Mouse (Mus musculus): ENCODE measurements around the gene Fam57a.
A peak's percentile ranks its signal among the peaks of the same experiment; 100 is the strongest.

The Fam57a gene

DNA sequence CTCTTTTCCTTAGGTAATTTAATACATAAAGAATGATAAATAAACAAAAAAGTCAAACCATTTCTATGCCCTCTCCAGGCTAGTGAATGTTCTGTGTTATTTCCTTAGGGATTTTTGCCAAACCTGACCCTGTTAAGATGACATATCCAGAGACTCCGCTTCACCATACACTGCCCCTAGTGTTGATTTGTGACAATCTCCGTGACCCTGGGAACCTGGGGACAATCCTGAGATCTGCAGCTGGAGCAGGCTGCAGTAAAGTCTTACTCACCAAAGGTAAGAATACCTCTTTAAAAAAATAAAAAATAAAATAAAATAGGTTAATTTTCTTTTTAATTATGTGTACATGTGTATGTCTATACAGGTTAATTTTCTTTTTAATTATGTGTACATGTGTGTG lies 67.8 kb downstream of the Fam57a start:
- no peak for DNase-seq

DNA sequence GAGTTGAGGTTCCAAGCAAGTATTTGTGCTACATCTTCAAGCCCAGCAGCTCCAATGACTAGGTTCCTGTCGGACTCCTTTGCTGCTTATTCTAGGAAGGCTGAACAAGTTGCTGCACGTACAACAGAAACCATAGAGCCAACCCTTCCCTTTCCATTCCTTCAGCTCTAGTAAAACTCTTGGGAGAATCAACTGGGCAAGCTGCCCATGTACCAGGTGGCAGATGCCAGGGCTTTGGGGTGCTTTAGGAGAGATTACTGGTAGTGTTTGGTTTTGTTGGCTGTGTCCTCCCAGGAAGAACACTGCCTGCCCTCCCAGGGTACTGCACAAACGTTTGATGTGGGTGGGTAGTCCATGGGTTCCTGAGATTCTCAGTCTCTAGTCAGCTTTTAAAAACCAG lies 72.6 kb downstream of the Fam57a start:
- DNase-seq, result no peak

DNA sequence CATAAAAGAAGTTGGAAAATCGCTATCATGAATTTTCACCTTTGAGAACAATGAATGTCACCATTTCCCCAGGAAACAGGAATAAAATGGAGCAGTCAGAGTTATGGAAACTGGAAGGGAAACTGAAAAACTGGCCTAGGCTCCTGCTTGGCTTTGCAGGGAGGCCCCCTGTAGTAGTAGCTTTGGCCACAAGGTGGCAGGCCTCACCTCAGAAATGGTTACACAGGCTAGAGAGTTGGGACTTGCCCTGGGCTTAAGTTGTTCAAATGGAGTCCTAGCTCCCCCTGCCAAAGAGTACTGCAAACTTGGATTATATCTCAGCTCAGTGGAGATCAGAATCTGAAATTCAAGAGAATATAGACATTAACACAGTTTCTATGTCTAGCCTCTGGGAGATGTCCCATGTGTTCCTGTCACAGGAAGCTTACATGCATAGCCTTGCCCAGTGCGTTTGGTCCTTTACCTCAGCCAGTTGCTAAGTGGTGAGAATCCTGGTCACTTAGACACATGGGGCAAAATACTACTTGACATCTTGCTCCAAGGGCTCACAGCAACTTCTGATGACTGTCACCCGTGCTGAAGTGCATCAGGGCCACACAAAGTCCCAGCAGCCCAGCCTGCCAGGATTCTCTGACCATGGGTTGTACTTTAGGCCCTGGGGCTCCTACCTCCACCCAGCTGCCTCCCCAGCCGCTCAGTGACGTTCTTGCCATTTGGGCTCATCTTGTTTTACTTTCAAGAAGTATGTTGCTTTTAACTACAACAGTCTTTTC lies 73.9 kb downstream of the Fam57a start:
- DNase-seq, result peak; percentile 80

DNA sequence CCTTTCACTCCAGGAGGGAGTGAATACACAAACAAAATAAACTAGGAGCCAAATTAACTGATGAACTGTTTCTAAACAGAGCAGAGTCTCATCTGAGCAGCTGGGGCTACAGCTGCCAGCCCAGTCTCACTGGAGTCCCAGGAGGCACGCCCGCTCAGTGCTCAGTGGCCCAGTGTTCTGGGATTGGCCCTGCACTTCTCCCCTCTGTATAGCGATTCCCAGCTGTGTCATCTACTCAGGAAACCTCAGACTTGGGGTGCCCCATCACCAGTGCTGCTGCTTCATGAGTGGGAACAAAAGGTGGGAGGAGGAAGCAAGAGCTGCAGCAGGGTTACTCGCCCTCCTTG lies 74.4 kb downstream of the Fam57a start:
- no peak for DNase-seq

DNA sequence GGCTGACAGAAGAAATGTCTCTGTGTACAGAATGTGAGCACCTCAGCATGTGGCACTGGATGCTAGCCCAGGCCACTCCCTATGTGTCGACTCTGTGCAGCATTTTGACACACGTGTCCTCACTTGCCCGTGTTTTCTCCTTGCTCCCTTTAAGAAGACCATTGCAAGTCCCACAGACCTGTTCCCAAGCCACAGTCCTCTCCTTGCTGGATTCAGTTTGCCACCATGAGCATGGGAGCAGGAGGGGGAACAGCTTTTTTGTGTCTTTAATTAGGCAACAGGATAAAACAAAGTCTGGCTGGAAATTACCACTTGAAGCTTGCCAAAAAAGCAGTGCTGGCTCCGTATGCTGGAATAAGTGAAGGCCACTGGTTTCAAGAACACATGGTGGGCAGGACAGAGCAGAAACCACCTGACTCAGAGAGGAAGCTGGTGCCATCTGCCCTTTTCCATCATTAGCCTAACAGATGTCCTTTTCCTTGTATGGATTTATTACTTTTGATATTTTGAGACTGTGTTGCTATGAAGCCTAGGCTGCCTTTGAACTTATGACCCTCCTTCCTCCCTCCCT lies 76.0 kb downstream of the Fam57a start:
- no peak for DNase-seq

DNA sequence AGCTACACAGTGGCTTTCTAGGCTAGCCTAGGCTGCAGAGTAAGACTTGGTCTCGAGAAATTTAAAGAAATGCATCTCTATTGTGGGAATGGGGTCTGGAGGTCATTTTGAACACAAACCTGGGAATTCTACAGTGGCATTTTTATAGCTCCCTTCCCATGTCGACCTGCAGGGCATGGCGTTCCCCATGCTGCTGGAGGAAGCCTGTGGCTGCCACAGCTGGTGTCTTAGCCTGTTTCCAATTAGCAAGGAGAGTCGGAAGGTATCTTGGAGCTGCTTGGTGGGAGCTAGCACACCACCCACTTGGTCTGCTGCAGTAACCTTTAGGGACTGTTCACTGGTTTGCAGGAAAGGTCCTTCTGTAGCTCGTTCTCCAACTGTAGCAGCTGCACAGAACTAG lies 76.7 kb downstream of the Fam57a start:
- no peak for DNase-seq

DNA sequence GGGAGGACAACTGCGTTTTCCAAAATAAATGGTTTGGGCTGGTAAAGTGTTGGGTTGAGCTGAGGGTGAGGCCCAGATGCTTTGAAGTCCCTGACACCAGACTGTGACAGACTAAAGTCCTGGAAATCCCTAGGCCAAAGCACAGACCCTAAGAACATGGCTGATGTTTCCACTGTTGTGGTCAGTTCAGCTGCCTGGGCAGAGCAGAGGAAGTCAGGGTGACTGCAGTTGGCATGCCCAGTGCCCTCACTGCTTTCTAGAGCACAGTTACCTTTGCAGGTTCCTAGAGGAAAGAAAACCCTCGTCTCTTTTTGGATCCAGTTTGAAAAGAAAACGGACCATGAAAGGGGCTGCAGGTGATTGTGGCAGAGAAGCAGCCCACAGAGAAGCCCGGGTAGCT lies 77.9 kb downstream of the Fam57a start:
- no peak for DNase-seq

DNA sequence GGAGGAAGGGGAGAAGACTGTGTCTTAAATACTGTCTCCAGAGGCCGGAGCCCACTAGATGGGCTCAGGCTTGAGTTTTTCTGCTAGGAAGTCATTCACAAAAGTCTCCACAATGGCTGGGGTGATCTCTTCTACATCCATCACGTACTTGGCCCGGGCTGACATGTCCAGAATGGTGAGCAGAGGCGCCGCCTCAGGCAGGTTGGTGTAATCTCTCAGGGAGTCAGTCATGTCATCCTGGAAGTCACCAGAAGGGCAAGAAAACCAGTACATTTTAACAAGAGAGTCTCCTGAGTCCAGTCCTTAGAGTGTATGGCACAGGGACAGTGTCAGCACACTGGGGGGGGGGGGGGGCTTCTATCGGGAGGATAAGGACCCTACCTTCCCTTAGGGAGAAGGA lies 79.0 kb downstream of the Fam57a start:
- no peak for DNase-seq

DNA sequence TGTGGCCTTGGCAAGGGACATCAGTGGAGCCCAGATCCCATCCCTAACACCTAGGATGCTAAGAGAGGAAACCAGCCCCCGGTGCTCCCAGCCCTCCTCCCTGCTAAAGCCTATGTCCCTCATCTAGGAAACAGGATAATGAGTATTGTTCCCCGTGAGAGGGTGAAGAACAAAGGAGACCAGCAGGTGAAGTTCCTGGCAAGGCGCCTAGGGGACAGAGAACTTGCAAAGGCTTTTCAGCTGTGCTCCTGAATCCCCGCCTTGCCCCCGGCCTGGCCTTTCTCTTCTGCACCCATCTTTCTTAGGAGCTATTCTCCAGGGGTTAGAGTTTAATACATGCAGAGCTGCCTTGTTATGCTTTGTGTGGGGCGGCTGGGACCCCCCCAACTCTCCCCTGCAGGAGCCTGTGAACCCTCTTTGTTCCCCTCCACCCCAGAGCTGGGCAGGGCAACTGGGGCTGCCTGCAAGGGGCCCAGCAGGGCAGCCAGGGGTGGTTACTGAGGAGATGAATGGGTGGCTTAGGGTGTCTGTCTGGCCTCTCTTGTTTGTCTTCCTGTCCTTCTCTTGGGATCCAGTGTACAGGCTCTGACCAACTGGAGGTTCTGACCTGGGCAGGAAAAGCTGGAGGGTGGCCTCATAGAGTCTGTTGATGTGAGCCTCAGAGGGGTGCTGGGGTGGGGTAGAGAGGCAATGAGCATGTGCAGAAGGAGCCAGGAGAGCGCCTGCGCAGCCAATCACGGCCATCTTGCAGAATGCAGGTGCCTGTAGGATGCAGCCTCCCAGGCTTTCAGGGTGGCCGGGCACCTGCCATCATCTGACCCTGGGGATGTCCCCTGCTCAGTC lies 81.0 kb downstream of the Fam57a start:
- DNase-seq, result no peak

DNA sequence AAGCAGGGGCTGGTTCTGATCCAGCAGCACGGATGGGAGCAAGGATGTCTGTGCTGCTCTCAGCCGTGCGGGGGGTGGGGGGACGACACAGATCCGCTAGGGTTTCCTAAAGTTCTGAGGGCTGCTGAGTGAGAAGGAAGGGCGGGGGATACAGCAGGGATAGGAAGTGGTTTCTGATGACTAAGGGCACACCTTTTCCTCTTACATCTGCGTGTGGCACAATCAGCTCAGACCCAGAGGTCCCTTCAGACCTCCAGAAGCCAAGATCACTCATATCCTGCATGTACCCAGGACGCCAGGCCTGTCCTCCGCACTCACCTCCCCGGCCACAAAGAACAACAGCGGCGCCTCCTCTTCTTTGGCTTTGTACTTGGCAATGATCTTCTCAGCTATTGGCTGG lies 81.8 kb downstream of the Fam57a start:
- DNase-seq, result no peak

DNA sequence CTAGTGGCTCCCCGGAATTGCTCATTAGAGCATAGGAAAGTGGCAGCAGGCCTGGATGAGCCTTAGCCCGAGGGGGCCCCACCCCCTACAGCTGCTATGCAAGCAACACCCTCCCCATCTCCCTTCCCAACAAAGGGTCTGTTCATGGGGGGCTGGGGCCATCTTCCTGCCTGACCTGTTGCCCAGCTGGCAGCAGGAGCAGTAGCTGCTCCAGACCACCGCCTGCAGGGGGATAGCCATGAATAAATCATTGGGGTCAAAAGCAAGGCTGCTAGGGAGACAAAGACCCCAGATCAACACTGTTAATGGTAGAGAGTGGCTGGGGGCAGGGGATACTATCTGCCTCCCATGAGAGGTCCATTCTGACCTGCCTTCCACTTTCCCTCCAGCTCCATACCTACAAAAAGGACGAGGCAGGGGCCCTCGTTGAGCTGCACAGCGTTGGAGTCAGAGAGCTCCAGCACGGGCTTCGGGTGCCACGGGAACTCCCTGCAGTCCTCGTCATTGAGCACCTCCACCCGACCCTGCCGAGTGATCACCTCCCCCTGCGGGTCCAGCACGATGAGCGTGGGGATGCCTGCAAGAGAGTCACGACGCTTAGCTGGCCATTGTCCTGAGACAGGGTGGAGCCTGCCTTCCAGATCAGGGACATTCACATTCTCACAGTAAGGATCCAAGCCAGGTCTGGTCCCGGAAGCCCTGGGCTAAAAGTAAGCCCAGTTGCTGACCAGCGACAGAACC lies 83.3 kb downstream of the Fam57a start:
- DNase-seq, result no peak

Measured in right cerebral cortex, postnatal 14 days (tissue).